Comparison of ENCODE assay signal across 12 mouse cellular contexts in genomic region chr17:34239601-34240041, GRCm38 (mm10). TPM values are rescaled to one million over a fixed set of nuclear protein-coding genes. Genes with fewer than 3 reads are reported as not detected.
DNase-seq lines count a peak whose midpoint lies in the region; ATAC-seq and TF ChIP-seq lines count a peak whose summit lies in the region.
"Had no signal": no experiment of that assay in that cellular context is flagged by ENCODE, and none has a peak within 500 bp of the region (broad histone marks: within the 10 kb centered on the region; RNA-seq: fewer than 3 reads in every experiment).

No protein-coding gene starts in this region.

- H3K4me2 ChIP-seq in liver, embryonic 11.5 days = no peak overlapping the region
- no peak overlapping the region for H3K4me2 ChIP-seq in forebrain, embryonic 16.5 days (ENCODE audit: low read length)
- H3K4me2 ChIP-seq: embryonic facial prominence, embryonic 15.5 days had no signal

- WGBS in liver, adult 2 months = 54% methylated on average over 10 of the region's 10 CpGs
- WGBS in liver, embryonic 11.5 days = 46% methylated on average over 10 of the region's 10 CpGs
- 75% methylated on average over 10 of the region's 10 CpGs for WGBS in forebrain, embryonic 16.5 days
- WGBS in limb, embryonic 10.5 days = 78% methylated on average over 10 of the region's 10 CpGs

- H3K79me2 ChIP-seq in liver, adult 2 months (ENCODE audit: control insufficient read depth, insufficient read depth, low read length) = no peaks in the 10 kb centered on the region

- no peaks in the 10 kb centered on the region for H3K27me3 ChIP-seq in liver, adult 2 months (ENCODE audit: control insufficient read depth, insufficient read depth, low read length)
- H3K27me3 ChIP-seq in liver, embryonic 11.5 days (replicated peaks; ENCODE audit: control insufficient read depth, insufficient read depth, low read length) = no peaks in the 10 kb centered on the region
- H3K27me3 ChIP-seq in forebrain, embryonic 16.5 days (replicated peaks; ENCODE audit: control insufficient read depth, insufficient read depth, low read length) = no peaks in the 10 kb centered on the region
- no peaks in the 10 kb centered on the region for H3K27me3 ChIP-seq in limb, embryonic 10.5 days (ENCODE audit: low read depth, poor library complexity, severe bottlenecking)
- H3K27me3 ChIP-seq: embryonic facial prominence, embryonic 15.5 days had no signal

- H3K9ac ChIP-seq in liver, adult 2 months (ENCODE audit: low read depth, low read length) = no peak overlapping the region
- H3K9ac ChIP-seq in liver, embryonic 11.5 days (ENCODE audit: low read depth, low read length) = no peak overlapping the region
- no peak overlapping the region for H3K9ac ChIP-seq in forebrain, embryonic 16.5 days (replicated peaks; ENCODE audit: low read depth, low read length)
- H3K9ac ChIP-seq: embryonic facial prominence, embryonic 15.5 days had no signal

- TF ChIP-seq POLR2A in liver, adult 2 months (IDR thresholded peaks at IDR 0.05; ENCODE audit: extremely low read depth, insufficient read depth, low read length) = no peak

- H3K4me3 ChIP-seq in liver, adult 2 months (ENCODE audit: insufficient read depth, low read depth, low read length) = no peak overlapping the region
- no peak overlapping the region for H3K4me3 ChIP-seq in liver, embryonic 11.5 days (ENCODE audit: low read depth, low read length)
- no peak overlapping the region for H3K4me3 ChIP-seq in forebrain, embryonic 16.5 days (replicated peaks; ENCODE audit: low read length)
- H3K4me3 ChIP-seq in limb, embryonic 10.5 days = no peak overlapping the region
- H3K4me3 ChIP-seq: embryonic facial prominence, embryonic 15.5 days had no signal

- no peaks in the 10 kb centered on the region for H3K9me3 ChIP-seq in liver, embryonic 11.5 days (ENCODE audit: control insufficient read depth, low read length)
- 0 out of 2 replicates have a peak, but pooled peaks cover 2% of the 10 kb centered on the region for H3K9me3 ChIP-seq in forebrain, embryonic 16.5 days (ENCODE audit: control insufficient read depth, low read length)
- no peaks in the 10 kb centered on the region for H3K9me3 ChIP-seq in limb, embryonic 10.5 days (replicated peaks)
- H3K9me3 ChIP-seq: embryonic facial prominence, embryonic 15.5 days had no signal

- DNase-seq in liver, adult 2 months (ENCODE audit: extremely low read depth, low read depth, low spot score) = peak; percentile 30
- DNase-seq in liver, embryonic 11.5 days (ENCODE audit: low spot score) = no peak
- DNase-seq in MEL-GATA-1-ER (ENCODE audit: extremely low read depth, low read depth) = peak; percentile 57
- DNase-seq in induced T-regulatory cell, adult 2 months (ENCODE audit: low read depth) = peak; percentile 74
- DNase-seq in naive thymus-derived CD4-positive, alpha-beta T cell, adult 2 months (ENCODE audit: low read depth) = peak; percentile 78
- DNase-seq in frontal cortex, adult 2 months (ENCODE audit: extremely low spot score in 1 of 2, low spot score in 1 of 2) = no peak
- no peak for DNase-seq in limb, embryonic 10.5 days (ENCODE audit: low spot score)
- DNase-seq: cerebellum, adult 11-12 months; left cerebral cortex, postnatal 4 days; right cerebral cortex, postnatal 14 days had no signal

- H3K27ac ChIP-seq in liver, adult 2 months (replicated peaks; ENCODE audit: insufficient read depth, low read depth, low read length) = peak overlapping the region; percentile 66
- H3K27ac ChIP-seq in liver, embryonic 11.5 days (ENCODE audit: low read depth, low read length) = no peak overlapping the region
- no peak overlapping the region for H3K27ac ChIP-seq in forebrain, embryonic 16.5 days (ENCODE audit: low read length)
- no peak overlapping the region for H3K27ac ChIP-seq in limb, embryonic 10.5 days
- H3K27ac ChIP-seq: embryonic facial prominence, embryonic 15.5 days had no signal

- no peak for ATAC-seq in liver, embryonic 11.5 days (replicated peaks; ENCODE audit: low FRiP score)
- no peak for ATAC-seq in forebrain, embryonic 16.5 days

- H3K36me3 ChIP-seq in liver, adult 2 months (ENCODE audit: control insufficient read depth, insufficient read depth, low read length) = no peaks in the 10 kb centered on the region
- no peaks in the 10 kb centered on the region for H3K36me3 ChIP-seq in liver, embryonic 11.5 days (ENCODE audit: control insufficient read depth, insufficient read depth, low read length)
- H3K36me3 ChIP-seq in forebrain, embryonic 16.5 days (ENCODE audit: control insufficient read depth, insufficient read depth) = no peaks in the 10 kb centered on the region
- no peaks in the 10 kb centered on the region for H3K36me3 ChIP-seq in limb, embryonic 10.5 days
- H3K36me3 ChIP-seq: embryonic facial prominence, embryonic 15.5 days had no signal

- H3K4me1 ChIP-seq in liver, adult 2 months (ENCODE audit: control insufficient read depth, insufficient read depth, low read length) = no peaks in the 10 kb centered on the region
- H3K4me1 ChIP-seq in liver, embryonic 11.5 days (replicated peaks; ENCODE audit: control insufficient read depth, insufficient read depth, low read length) = no peaks in the 10 kb centered on the region
- no peaks in the 10 kb centered on the region for H3K4me1 ChIP-seq in forebrain, embryonic 16.5 days (replicated peaks; ENCODE audit: control insufficient read depth, insufficient read depth, low read length)
- no peaks in the 10 kb centered on the region for H3K4me1 ChIP-seq in limb, embryonic 10.5 days
- H3K4me1 ChIP-seq: embryonic facial prominence, embryonic 15.5 days had no signal

- TF ChIP-seq CTCF in liver, adult 2 months (IDR thresholded peaks at IDR 0.05; ENCODE audit: low read depth, low read length) = no peak

RNA-seq across cellular contexts. Expression of gene H2-Ob, which starts 0.9 kb away (rescaled TPM):
- total RNA-seq in liver, adult 2 months (2014; rRNA removed) = 1.5 and 1.6 TPM in 2 replicates
- polyA plus RNA-seq in liver, adult 2 months (2012; rRNA removed) = 0.96 and 2.9 TPM in 2 replicates
- polyA plus RNA-seq in liver, embryonic 11.5 days (2014; fragmentation: Nextera tagmentation; extraction: Ambion mirVana) = not detected in 2 replicates
- 0.78 and 1.1 TPM in 2 replicates for polyA plus RNA-seq in frontal cortex, adult 2 months (2012; rRNA removed)
- 0.15 and 0.28 TPM in 2 replicates for polyA plus RNA-seq in forebrain, embryonic 16.5 days (2015; fragmentation: Nextera tagmentation; extraction: Ambion mirVana)
- not detected in 2 replicates for polyA plus RNA-seq in limb, embryonic 10.5 days (2016; fragmentation: Nextera tagmentation; extraction: Ambion mirVana)
- total RNA-seq: left cerebral cortex, postnatal 4 days had no signal

RNA-seq across cellular contexts. Expression of gene H2-Ab1, which starts 17.9 kb away (rescaled TPM):
- 25.2 and 59.5 TPM in 2 replicates for total RNA-seq in liver, adult 2 months (2014; rRNA removed)
- 80.4 and 156 TPM in 2 replicates for polyA plus RNA-seq in liver, adult 2 months (2012; rRNA removed)
- polyA plus RNA-seq in liver, embryonic 11.5 days (2014; fragmentation: Nextera tagmentation; extraction: Ambion mirVana) = 3.9 and 4.1 TPM in 2 replicates
- 4.7 and 5.2 TPM in 2 replicates for polyA plus RNA-seq in frontal cortex, adult 2 months (2012; rRNA removed)
- 0.53 and 0.95 TPM in 2 replicates for polyA plus RNA-seq in forebrain, embryonic 16.5 days (2015; fragmentation: Nextera tagmentation; extraction: Ambion mirVana)
- polyA plus RNA-seq in limb, embryonic 10.5 days (2016; fragmentation: Nextera tagmentation; extraction: Ambion mirVana) = 6.7 and 9.9 TPM in 2 replicates

RNA-seq across cellular contexts. Expression of gene Tap2, which starts 36.3 kb away (rescaled TPM):
- total RNA-seq in liver, adult 2 months (2014; rRNA removed) = 14.4 and 15.2 TPM in 2 replicates
- polyA plus RNA-seq in liver, adult 2 months (2012; rRNA removed) = 18.4 and 24.6 TPM in 2 replicates
- 6.6 and 7.4 TPM in 2 replicates for polyA plus RNA-seq in liver, embryonic 11.5 days (2014; fragmentation: Nextera tagmentation; extraction: Ambion mirVana)
- 9.1 and 10.1 TPM in 2 replicates for polyA plus RNA-seq in frontal cortex, adult 2 months (2012; rRNA removed)
- polyA plus RNA-seq in forebrain, embryonic 16.5 days (2015; fragmentation: Nextera tagmentation; extraction: Ambion mirVana) = 1.6 and 2.6 TPM in 2 replicates
- polyA plus RNA-seq in limb, embryonic 10.5 days (2016; fragmentation: Nextera tagmentation; extraction: Ambion mirVana) = 0.49 and 0.61 TPM in 2 replicates

RNA-seq across cellular contexts. Expression of gene Psmb8, which starts 42.1 kb away (rescaled TPM):
- 66.9 and 101 TPM in 2 replicates for total RNA-seq in liver, adult 2 months (2014; rRNA removed)
- polyA plus RNA-seq in liver, adult 2 months (2012; rRNA removed) = 56.7 and 80.3 TPM in 2 replicates
- 8.4 and 10.3 TPM in 2 replicates for polyA plus RNA-seq in liver, embryonic 11.5 days (2014; fragmentation: Nextera tagmentation; extraction: Ambion mirVana)
- polyA plus RNA-seq in frontal cortex, adult 2 months (2012; rRNA removed) = 10.1 and 12.1 TPM in 2 replicates
- 1.5 and 2.5 TPM in 2 replicates for polyA plus RNA-seq in forebrain, embryonic 16.5 days (2015; fragmentation: Nextera tagmentation; extraction: Ambion mirVana)
- polyA plus RNA-seq in limb, embryonic 10.5 days (2016; fragmentation: Nextera tagmentation; extraction: Ambion mirVana) = 0.74 and 0.87 TPM in 2 replicates

RNA-seq across cellular contexts. Expression of gene H2-Aa, which starts 48.0 kb away (rescaled TPM):
- 32.8 and 58.4 TPM in 2 replicates for total RNA-seq in liver, adult 2 months (2014; rRNA removed)
- 42.8 and 78.0 TPM in 2 replicates for polyA plus RNA-seq in liver, adult 2 months (2012; rRNA removed)
- not detected in 2 replicates for polyA plus RNA-seq in liver, embryonic 11.5 days (2014; fragmentation: Nextera tagmentation; extraction: Ambion mirVana)
- polyA plus RNA-seq in frontal cortex, adult 2 months (2012; rRNA removed) = 3.4 and 3.8 TPM in 2 replicates
- polyA plus RNA-seq in forebrain, embryonic 16.5 days (2015; fragmentation: Nextera tagmentation; extraction: Ambion mirVana) = not detected in 2 replicates
- not detected in 2 replicates for polyA plus RNA-seq in limb, embryonic 10.5 days (2016; fragmentation: Nextera tagmentation; extraction: Ambion mirVana)

Comparison
In these comparisons a context has a peak if more than half of its experiments do, and no peak if none do; other contexts are left out.
1. DNase-seq: peak in liver, adult 2 months (single experiment), MEL-GATA-1-ER (single experiment), induced T-regulatory cell, adult 2 months (single experiment) and naive thymus-derived CD4-positive, alpha-beta T cell, adult 2 months (single experiment); none in liver, embryonic 11.5 days (single experiment), frontal cortex, adult 2 months (0 of 2) and limb, embryonic 10.5 days (single experiment).